Mouse (Mus musculus): ENCODE data around the gene Clic4.

GRCm38 (mm10) chr4:135315287-135315686, 42.7 kb upstream of the Clic4 start:
- TF ChIP-seq CTCF (IDR thresholded peaks at IDR 0.05; ENCODE audit: insufficient read depth, low read depth, low read length) (no peak), POLR2A (IDR thresholded peaks at IDR 0.05; ENCODE audit: insufficient read depth, low read depth, low read length) (no peak)

Measured in olfactory bulb, adult 2 months (tissue).